Mouse (Mus musculus) bone marrow, adult 2 months (tissue): ENCODE results near the gene Gm28778. TPM values are rescaled to one million over a fixed set of nuclear protein-coding genes. Genes with fewer than 3 reads are reported as not detected.
"Not testable (repeated sequence)": the region's sequence is repeated elsewhere in the genome, so short reads cannot be mapped to it uniquely, and the experiment has no call there.

Experiments
- H3K27ac ChIP-seq: fragments of 200-500 bp; 2 replicates; pipeline ENCODE4 v1.5.1; 2012; ENCODE audit warnings: low read depth, mild to moderate bottlenecking, control low read depth, inconsistent platforms, low read length; ENCODE audit not compliant: control insufficient read depth, poor library complexity, insufficient read depth
- H3K4me1 ChIP-seq: fragments of 200-500 bp; 2 replicates; pipeline ENCODE4 v1.6.1; 2011; ENCODE audit warnings: low read length; ENCODE audit not compliant: control insufficient read depth, insufficient read depth
- H3K4me3 ChIP-seq: fragments of 200-500 bp; replicated peaks from 2 replicates; pipeline ENCODE3; 2011; ENCODE audit warnings: mild to moderate bottlenecking, low read depth, low read length, control low read depth; ENCODE audit not compliant: control insufficient read depth
- CTCF ChIP-seq: fragments of 200-500 bp; IDR thresholded peaks from 2 replicates; pipeline ENCODE4 v1.5.1; 2011; ENCODE audit warnings: low read length, control low read depth; ENCODE audit not compliant: control insufficient read depth, insufficient read depth
- POLR2A ChIP-seq: fragments of 200-500 bp; IDR thresholded peaks from 2 replicates; pipeline ENCODE4 v1.6.1; 2011; ENCODE audit warnings: low read depth, mild to moderate bottlenecking, control low read depth, low read length, borderline replicate concordance; ENCODE audit not compliant: control insufficient read depth
- WGBS: fragments of 180-500 bp; shearing (Covaris S2); methylation state at CpG from one replicate; pipeline ENCODE4 v1.1.7; 2018; 5-methylcytosine and 5-hydroxymethylcytosine counted together
- polyA plus RNA-seq: library from polyadenylated mRNA; stranded (reverse); fragments of >200 nt; gene quantifications from 2 replicates; pipeline ENCODE4 v1.2.4, GENCODE M21; 2011; ENCODE audit warnings: low replicate concordance; ENCODE audit not compliant: missing spikeins, insufficient read depth, insufficient read length

Gene Gm28778
- 2.3 TPM in 1 of 2 replicates, not detected in the other for polyA plus RNA-seq

DNA sequence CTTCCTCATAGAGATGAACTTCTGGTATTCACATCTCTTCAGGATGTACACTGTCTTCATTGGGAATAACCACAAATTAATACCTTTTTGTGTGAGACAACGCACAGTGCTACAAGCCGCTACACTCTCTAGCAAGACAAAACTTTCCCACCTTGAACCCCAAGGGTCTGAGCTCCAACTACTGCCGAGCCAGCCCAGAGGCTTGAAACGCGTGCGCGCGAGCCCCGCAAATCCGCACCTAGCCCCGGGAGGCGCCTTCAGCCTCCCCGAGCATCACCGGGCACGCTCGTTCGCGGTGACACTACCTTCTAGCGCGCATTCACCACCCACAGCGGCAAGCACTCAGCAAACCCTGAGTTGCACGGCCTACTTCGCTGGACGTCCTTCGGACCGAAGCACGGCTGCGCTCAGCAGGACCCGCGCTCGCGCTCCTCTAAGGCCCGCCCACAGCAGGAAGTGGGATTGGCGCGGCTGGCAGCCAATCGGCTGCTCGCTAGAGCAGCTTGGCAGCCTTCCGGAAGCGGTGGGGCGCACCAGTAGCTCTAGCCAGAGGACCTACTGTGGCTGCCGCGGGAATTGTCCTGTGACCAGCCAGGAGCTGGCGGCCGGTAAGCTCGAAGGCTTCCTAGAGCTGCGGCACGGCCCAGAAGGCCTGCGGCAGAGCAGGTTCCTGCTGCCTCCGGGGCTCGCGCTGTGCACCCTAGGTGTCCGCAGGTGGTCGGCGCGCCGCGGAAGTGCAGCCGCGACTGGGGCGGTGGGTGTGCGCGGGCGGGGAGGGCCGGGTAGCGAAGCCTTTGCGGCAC, at the start of gene Gm28778, which contains the start of the genes Pms1 and Ormdl1:
Gene Gm28778 (plus strand): TSS at position 531 of the 803 bp plus-strand sequence.
Gene Pms1 (minus strand): TSS at position 438 of the 803 bp plus-strand sequence.
Gene Ormdl1 (plus strand): TSS at position 515 of the 803 bp plus-strand sequence.
- Histone ChIP-seq H3K27ac (peak within 1 kb of the TSS; percentile 94), H3K4me3 (peak within 1 kb of the TSS; percentile 85), H3K4me1 (no peaks in the 10 kb centered on the region; the same call in 1 of the 2 replicates)
- WGBS, result under 1% methylated on average over 66 of the region's 66 CpGs
- TF ChIP-seq CTCF, result no peak
- TF ChIP-seq POLR2A, result peak; percentile 88

DNA sequence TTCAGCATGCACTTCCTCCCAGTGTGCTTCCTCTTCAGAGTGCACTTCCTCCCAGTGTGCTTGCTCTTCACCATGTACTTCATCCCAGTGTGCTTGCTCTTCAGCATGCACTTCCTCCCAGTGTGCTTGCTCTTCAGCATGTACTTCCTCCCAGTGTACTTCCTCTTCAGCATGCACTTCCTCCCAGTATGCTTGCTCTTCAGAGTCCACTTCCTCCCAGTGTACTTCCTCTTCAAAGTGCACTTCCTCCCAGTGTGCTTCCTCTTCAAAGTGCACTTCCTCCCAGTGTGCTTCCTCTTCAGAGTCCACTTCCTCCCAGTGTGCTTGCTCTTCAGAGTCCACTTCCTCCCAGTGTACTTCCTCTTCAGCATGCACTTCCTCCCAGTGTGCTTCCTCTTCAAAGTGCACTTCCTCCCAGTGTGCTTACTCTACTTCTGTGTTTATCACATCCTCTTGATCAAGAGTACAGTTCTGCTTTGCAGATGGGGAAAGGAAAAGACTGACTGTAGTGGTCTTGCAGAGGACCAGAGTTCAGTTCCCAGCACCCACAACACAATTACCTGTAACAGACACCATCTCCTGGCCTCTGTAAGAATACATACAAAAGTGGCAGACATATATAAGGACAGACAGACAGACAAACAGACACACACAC, 31.8 kb upstream of the Gm28778 start:
- H3K27ac ChIP-seq, result peak overlapping the region; percentile 32; the same call in 1 of the 2 replicates

DNA sequence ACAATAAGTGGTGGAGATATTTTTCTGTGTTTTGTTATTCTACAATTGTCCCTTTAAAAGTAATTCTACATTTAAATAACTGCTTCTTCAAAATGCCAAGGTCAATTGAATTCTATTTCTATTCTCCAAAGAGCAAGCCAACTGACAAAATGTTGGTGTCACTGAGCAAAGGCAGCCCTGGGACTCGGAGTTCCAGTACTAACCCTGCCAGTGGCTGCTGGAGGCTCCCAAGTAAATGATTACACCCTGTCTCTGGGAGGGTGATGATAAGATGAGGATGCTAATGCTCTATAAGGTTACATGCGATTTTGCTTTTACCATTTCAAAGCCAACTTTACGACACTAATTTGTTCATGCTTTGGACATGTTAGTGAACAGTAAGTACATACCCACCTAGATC, 27.0 kb upstream of the Gm28778 start:
- Histone ChIP-seq H3K27ac (no peak overlapping the region), H3K4me3 (no peak overlapping the region), H3K4me1 (no peaks in the 10 kb centered on the region)
- 87% methylated on average over 3 of the region's 3 CpGs for WGBS
- TF ChIP-seq CTCF (no peak), POLR2A (no peak)

More for the DNA sequence above, 31.8 kb upstream of the Gm28778 start:
- not testable (repeated sequence) for H3K4me3 ChIP-seq, H3K4me1 ChIP-seq

DNA sequence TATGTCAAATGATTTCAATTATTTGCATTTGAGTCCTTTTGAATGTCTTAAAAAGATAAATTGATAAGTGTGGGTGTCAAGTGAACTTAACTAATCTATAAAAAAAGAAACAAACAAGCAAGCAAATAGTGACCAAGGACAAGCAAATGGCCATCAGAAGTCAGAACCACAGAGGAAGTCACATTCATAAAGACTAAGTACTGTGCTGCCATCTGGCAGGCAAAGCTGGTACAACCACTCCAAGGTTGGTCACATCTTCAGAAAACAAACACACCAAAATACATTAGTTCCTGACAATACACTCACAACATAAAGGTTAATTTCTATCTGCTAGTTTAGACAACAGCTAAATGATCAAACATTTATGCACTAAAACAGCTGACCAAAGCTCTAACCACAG, 24.3 kb upstream of the Gm28778 start:
- no peak overlapping the region for H3K27ac ChIP-seq
- no peak for TF ChIP-seq POLR2A
- no peak for TF ChIP-seq CTCF
- H3K4me3 ChIP-seq, result no peak overlapping the region
- no peaks in the 10 kb centered on the region for H3K4me1 ChIP-seq

DNA sequence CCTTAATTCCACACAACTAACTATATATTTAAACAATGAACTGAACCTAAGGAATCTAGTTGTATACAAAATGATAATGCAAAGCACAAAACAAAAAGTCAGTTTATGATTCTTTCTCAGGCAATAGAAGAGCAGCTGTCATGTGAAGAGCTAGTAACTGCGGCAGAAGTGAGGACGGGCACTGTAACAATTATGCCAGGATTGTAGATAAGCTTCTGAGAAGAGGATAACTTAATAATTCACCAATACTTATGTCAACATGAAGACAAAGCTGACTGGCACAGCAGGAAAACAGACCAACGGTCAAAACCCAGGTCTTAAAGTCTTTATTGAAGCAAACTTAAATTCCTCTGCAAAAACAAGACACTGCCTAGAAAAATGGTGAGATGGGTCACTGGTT, 5.7 kb upstream of the Gm28778 start:
- no peak overlapping the region for H3K4me3 ChIP-seq
- no peaks in the 10 kb centered on the region for H3K4me1 ChIP-seq
- no peak overlapping the region for H3K27ac ChIP-seq
- no peak for TF ChIP-seq CTCF
- no peak for TF ChIP-seq POLR2A
- 82% methylated on average over 3 of the region's 3 CpGs for WGBS

DNA sequence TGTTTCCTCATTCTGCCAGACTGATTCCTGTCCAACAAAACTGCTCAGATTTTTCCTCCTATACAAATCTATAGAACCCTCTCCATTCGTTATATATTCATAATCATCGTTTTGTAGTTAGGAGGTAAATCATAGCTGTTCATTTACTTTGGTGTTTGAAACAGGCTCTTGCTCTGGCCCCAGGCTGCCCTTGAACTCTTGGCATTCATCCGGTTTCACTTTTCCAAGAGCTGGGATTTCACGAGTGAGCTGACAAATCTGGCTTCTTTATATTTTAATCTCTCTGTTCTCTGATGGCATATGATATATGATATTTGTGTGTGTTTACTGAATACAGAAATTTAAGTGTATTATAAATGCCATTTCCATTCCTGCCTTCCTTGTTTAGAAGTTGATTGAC, 3.6 kb downstream of the Gm28778 start:
- WGBS, result 84% methylated on average over 4 of the region's 4 CpGs
- H3K4me3 ChIP-seq, result no peak overlapping the region
- no peak overlapping the region for H3K27ac ChIP-seq
- H3K4me1 ChIP-seq, result no peaks in the 10 kb centered on the region; the same call in 1 of the 2 replicates
- TF ChIP-seq POLR2A, result no peak
- no peak for TF ChIP-seq CTCF

DNA sequence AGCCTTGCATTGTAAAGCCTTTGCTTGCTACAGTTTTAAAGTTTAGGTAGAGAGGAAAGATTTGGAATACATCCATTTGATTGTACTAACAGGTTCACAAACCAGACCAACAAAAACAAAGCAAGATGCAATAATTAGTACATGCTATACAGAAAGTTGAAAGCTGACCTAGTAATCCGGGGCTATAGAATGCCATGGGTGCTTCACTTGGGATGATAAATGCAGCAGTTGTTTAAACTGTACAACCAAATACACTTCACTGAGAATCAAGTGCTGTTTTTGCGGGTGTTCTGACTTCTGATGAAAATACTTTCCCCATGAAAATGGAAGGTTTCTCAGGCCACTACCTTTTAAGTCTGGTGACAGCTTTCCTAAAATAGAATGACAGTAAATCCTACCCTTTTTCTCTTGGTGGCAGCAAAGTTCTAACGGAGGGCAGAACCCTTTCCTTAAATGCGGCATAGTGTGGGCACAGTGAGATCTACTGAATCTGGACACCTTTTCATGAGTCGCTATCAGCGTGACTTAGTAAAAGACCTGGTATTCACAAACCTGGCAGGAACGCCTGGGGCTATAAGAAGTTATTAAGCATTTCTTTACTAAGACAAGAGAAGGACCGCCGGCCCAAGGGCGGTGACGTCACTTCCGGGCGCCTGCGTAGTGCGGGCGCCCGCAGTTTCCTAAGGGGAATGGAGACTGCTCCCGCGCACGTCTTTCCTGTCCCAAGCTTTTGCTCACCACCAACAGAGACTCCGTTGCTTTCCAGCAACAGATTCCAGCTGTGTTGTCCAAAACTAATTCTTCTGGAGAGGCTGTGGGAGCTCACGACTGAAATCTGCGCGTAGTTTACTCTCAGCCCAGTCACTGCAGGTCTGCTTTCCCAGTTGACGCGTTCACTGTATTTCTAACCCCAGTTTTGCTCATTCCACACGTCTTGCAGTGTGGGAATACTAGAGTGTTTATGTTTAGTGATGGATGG, 16.4 kb downstream of the Gm28778 start, which contains the start of gene Osgepl1:
Gene Osgepl1 (plus strand): TSS at position 636 of the 979 bp plus-strand sequence.
- TF ChIP-seq CTCF (no peak), POLR2A (peak; percentile 34; the same call in 1 of the 2 replicates)
- 2% methylated on average over 27 of the region's 27 CpGs for WGBS
- Histone ChIP-seq H3K27ac (peak within 1 kb of the TSS; percentile 18), H3K4me3 (peak within 1 kb of the TSS; percentile 84), H3K4me1 (no peaks in the 10 kb centered on the region)
